Mouse (Mus musculus) midbrain, postnatal 0 days (tissue): ENCODE data around the gene Gjb3. TPM values are rescaled to one million over a fixed set of nuclear protein-coding genes. Genes with fewer than 3 reads are reported as not detected.

Source experiments
- ATAC-seq: fragments of 200-750 bp; cut with Nextera tagmentation; 2 replicates; pipeline ENCODE4 v1.8.0; 2017; ENCODE audit warnings: moderate number of reproducible peaks, mild to moderate bottlenecking, moderate TSS enrichment, moderate library complexity; ENCODE audit not compliant: low FRiP score
- DNase-seq: peaks from one replicate; pipeline ENCODE4 v3.0.0-alpha.2; 2015; ENCODE audit warnings: low spot score
- H3K27ac ChIP-seq: fragments of 300-500 bp; sonication (generic); 2 replicates; pipeline ENCODE4 v1.5.1; 2014; ENCODE audit warnings: low read depth, mild to moderate bottlenecking, low read length, mixed read lengths
- H3K27me3 ChIP-seq: fragments of 300-500 bp; sonication (generic); 2 replicates; pipeline ENCODE4 v1.6.1; 2014; ENCODE audit warnings: low read length, control low read depth, mixed read lengths; ENCODE audit not compliant: insufficient read depth
- H3K36me3 ChIP-seq: fragments of 300-500 bp; sonication (generic); 2 replicates; pipeline ENCODE4 v1.6.1; 2014; ENCODE audit warnings: low read length, control low read depth, mixed read lengths; ENCODE audit not compliant: insufficient read depth
- H3K4me1 ChIP-seq: fragments of 300-500 bp; sonication (generic); 2 replicates; pipeline ENCODE4 v1.6.1; 2014; ENCODE audit warnings: mild to moderate bottlenecking, control low read depth, antibody characterized with exemption, low read length, mixed read lengths; ENCODE audit not compliant: insufficient read depth
- H3K4me2 ChIP-seq: fragments of 300-500 bp; sonication (generic); 2 replicates; pipeline ENCODE4 v1.6.1; 2014; ENCODE audit warnings: low read depth, mild to moderate bottlenecking, low read length, mixed read lengths; ENCODE audit not compliant: poor library complexity, severe bottlenecking
- H3K4me3 ChIP-seq: fragments of 300-500 bp; sonication (generic); 2 replicates; pipeline ENCODE4 v1.5.1; 2014; ENCODE audit warnings: low read depth, mild to moderate bottlenecking, low read length, moderate library complexity
- H3K9ac ChIP-seq: fragments of 300-500 bp; sonication (generic); replicated peaks from 2 replicates; pipeline ENCODE4 v1.6.1; 2014; ENCODE audit warnings: mild to moderate bottlenecking, low read length, moderate library complexity, mixed read lengths; ENCODE audit not compliant: poor library complexity, severe bottlenecking
- H3K9me3 ChIP-seq: fragments of 300-500 bp; sonication (generic); 2 replicates; pipeline ENCODE4 v1.6.1; 2016; ENCODE audit warnings: low read length, control low read depth
- CTCF ChIP-seq: IDR thresholded peaks from 2 replicates; pipeline ENCODE4 v1.5.1; 2016; ENCODE audit warnings: antibody characterized with exemption, mild to moderate bottlenecking
- WGBS: fragments of 180-500 bp; shearing (Covaris S2); extraction: QIAGEN DNeasy Blood & Tissue Kit; methylation state at CpG from one replicate; pipeline ENCODE4 v1.1.7; 2014; 5-methylcytosine and 5-hydroxymethylcytosine counted together
- polyA plus RNA-seq: library from polyadenylated mRNA; unstranded; fragments of >200 nt; fragmentation: Nextera tagmentation; extraction: Ambion mirVana; gene quantifications from 2 replicates; pipeline ENCODE4 v1.2.1, GENCODE M21; 2015
- total RNA-seq: library from RNA; depleted of rRNA; stranded (reverse); fragments of >200 nt; gene quantifications from 2 replicates; pipeline ENCODE4 v1.2.3, GENCODE M21; 2014

Gjb3 gene
- total and polyA plus RNA-seq, 2 experiments from 2014 or later: 0.83 to 1.8 TPM

- no peak for TF ChIP-seq CTCF
- H3K4me2 ChIP-seq: no peak overlapping the region
- H3K27ac ChIP-seq: no peak overlapping the region
- H3K4me3 ChIP-seq: no peak overlapping the region
- no peaks in the 10 kb centered on the region for H3K27me3 ChIP-seq
- no peaks in the 10 kb centered on the region for H3K4me1 ChIP-seq
- H3K9ac ChIP-seq: no peak overlapping the region
- 66% methylated on average over 4 of the region's 4 CpGs for WGBS
- H3K9me3 ChIP-seq: no peaks in the 10 kb centered on the region
- DNase-seq (no peak), ATAC-seq (no peak)
- no peaks in the 10 kb centered on the region for H3K36me3 ChIP-seq
Measured at GRCm38 (mm10) chr4:127349560-127350300, 19.1 kb upstream of the Gjb3 start.

- WGBS: 78% methylated on average over 5 of the region's 5 CpGs
- H3K4me1 ChIP-seq: no peaks in the 10 kb centered on the region
- no peak overlapping the region for H3K4me3 ChIP-seq
- H3K9ac ChIP-seq: no peak overlapping the region
- no peak for ATAC-seq
- DNase-seq: no peak
- H3K36me3 ChIP-seq: no peaks in the 10 kb centered on the region
- no peaks in the 10 kb centered on the region for H3K9me3 ChIP-seq
- H3K27ac ChIP-seq: no peak overlapping the region
- no peaks in the 10 kb centered on the region for H3K27me3 ChIP-seq
- H3K4me2 ChIP-seq: no peak overlapping the region
- no peak for TF ChIP-seq CTCF
Measured at GRCm38 (mm10) chr4:127345000-127345399, 14.4 kb upstream of the Gjb3 start.

GRCm38 (mm10) chr4:127341372-127341771 is 10.7 kb upstream of the Gjb3 start:
- Histone ChIP-seq H3K36me3 (no peaks in the 10 kb centered on the region), H3K9ac (no peak overlapping the region), H3K27me3 (no peaks in the 10 kb centered on the region), H3K4me2 (no peak overlapping the region), H3K27ac (no peak overlapping the region), H3K9me3 (no peaks in the 10 kb centered on the region), H3K4me3 (no peak overlapping the region), H3K4me1 (no peaks in the 10 kb centered on the region)
- DNase-seq (no peak), ATAC-seq (no peak)
- WGBS: 70% methylated on average over 6 of the region's 6 CpGs
- no peak for TF ChIP-seq CTCF

GRCm38 (mm10) chr4:127337668-127338067 is 7.0 kb upstream of the Gjb3 start:
- Histone ChIP-seq H3K9ac (no peak overlapping the region), H3K4me1 (no peaks in the 10 kb centered on the region), H3K4me2 (no peak overlapping the region), H3K9me3 (no peaks in the 10 kb centered on the region), H3K27me3 (no peaks in the 10 kb centered on the region), H3K27ac (no peak overlapping the region), H3K36me3 (no peaks in the 10 kb centered on the region), H3K4me3 (no peak overlapping the region)
- no peak for ATAC-seq
- DNase-seq: no peak
- no peak for TF ChIP-seq CTCF
- 91% methylated on average over 5 of the region's 5 CpGs for WGBS

- no peak for ATAC-seq
- H3K27me3 ChIP-seq: peaks cover 16% of the 10 kb centered on the region
- peaks cover 8% of the 10 kb centered on the region; the same call in 1 of the 2 replicates for H3K4me1 ChIP-seq
- H3K27ac ChIP-seq: no peak overlapping the region
- H3K9me3 ChIP-seq: no peaks in the 10 kb centered on the region
- no peak overlapping the region for H3K9ac ChIP-seq
- no peak overlapping the region for H3K4me3 ChIP-seq
- 52% methylated on average over 5 of the region's 5 CpGs for WGBS
- DNase-seq: no peak
- no peak for TF ChIP-seq CTCF
- H3K36me3 ChIP-seq: no peaks in the 10 kb centered on the region
- H3K4me2 ChIP-seq: no peak overlapping the region
Measured at GRCm38 (mm10) chr4:127334870-127335504, 4.3 kb upstream of the Gjb3 start.

- no peak overlapping the region for H3K4me3 ChIP-seq
- H3K9ac ChIP-seq: no peak overlapping the region
- H3K4me1 ChIP-seq: peaks cover 8% of the 10 kb centered on the region; the same call in 1 of the 2 replicates
- ATAC-seq (no peak), DNase-seq (no peak)
- no peaks in the 10 kb centered on the region for H3K36me3 ChIP-seq
- 20% methylated on average over 13 of the region's 13 CpGs for WGBS
- no peaks in the 10 kb centered on the region for H3K9me3 ChIP-seq
- TF ChIP-seq CTCF: no peak
- no peak overlapping the region for H3K27ac ChIP-seq
- no peak overlapping the region for H3K4me2 ChIP-seq
- peaks cover 21% of the 10 kb centered on the region for H3K27me3 ChIP-seq
Measured at GRCm38 (mm10) chr4:127331171-127331570, 527 bp upstream of the Gjb3 start.
